Mouse (Mus musculus): ENCODE results near the gene Wdr4. TPM values are rescaled to one million over a fixed set of nuclear protein-coding genes. Genes with fewer than 3 reads are reported as not detected.
"Not testable (repeated sequence)": the region's sequence is repeated elsewhere in the genome, so short reads cannot be mapped to it uniquely, and the experiment has no call there.

Wdr4 gene
- total RNA-seq (2021), result 10 to 100 TPM; 20.5 to 24.0 TPM
- long read RNA-seq, experiment 1, full-length matches to known transcripts, result 33 of 49 reads
- long read RNA-seq, experiment 1, partial matches to known transcripts, result 7 of 49 reads
- long read RNA-seq, experiment 1, other reads (novel, unspliced or antisense), result 9 of 49 reads
- long read RNA-seq, experiment 2, full-length matches to known transcripts, result 9 of 20 reads
- long read RNA-seq, experiment 2, partial matches to known transcripts, result 3 of 20 reads
- long read RNA-seq, experiment 2, other reads (novel, unspliced or antisense), result 8 of 20 reads

GRCm38 (mm10) chr17:31519946-31520838 is at the start of gene Wdr4, which contains the start of gene Ndufv3:
Wdr4 (minus strand) TSS chr17:31519980.
Ndufv3 (plus strand) TSS chr17:31520115.
- DNase-seq, result peak; percentile 99 to 100

GRCm38 (mm10) chr17:31566276-31566675 is 46.5 kb upstream of the Wdr4 start:
- DNase-seq, result no peak

- DNase-seq, result peak; percentile 62 to 77
Observed at GRCm38 (mm10) chr17:31565141-31566056, 45.6 kb upstream of the Wdr4 start.

GRCm38 (mm10) chr17:31564858-31565140 is 45.0 kb upstream of the Wdr4 start:
- DNase-seq, result no peak

GRCm38 (mm10) chr17:31564015-31564857 is 44.5 kb upstream of the Wdr4 start, which contains the start of gene Pknox1:
Pknox1 (plus strand) TSS chr17:31564734.
- DNase-seq, result peak; percentile 98 to 99

GRCm38 (mm10) chr17:31563632-31564014 is 43.8 kb upstream of the Wdr4 start:
- peak; percentile 33 to 58 for DNase-seq

GRCm38 (mm10) chr17:31559021-31559789 is 39.4 kb upstream of the Wdr4 start:
- DNase-seq, result no peak

DNA sequence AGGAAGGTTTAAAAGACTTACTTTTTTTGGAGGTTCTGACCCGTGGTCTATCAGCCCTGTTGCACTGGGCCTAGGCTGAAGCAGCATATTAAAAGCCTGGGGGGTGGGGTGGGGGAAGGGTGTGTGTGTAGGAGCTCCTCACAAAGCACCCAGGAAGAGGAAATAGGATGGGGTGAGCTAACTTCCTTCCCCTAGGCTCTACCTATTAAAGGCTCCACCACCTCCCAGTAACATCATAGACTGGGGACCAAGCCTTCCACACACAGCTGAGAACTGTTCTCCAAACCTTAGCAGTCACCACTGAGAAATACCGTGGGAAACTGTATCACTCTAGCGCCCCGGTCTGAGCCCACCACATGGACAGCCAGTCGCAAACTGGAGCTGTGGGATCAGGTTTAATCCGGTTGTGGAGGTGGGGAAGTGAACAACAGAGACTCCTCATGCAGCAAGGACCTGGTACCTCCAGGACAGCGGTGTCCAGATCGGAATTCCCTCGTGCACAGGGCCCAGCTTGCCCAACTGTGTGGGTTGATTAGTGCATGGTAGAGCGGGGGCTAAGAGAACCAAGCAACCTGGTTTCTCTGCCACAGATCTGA is 38.3 kb upstream of the Wdr4 start:
- no peak for DNase-seq

GRCm38 (mm10) chr17:31557124-31557880 is 37.5 kb upstream of the Wdr4 start:
- no peak for DNase-seq

- no peak for DNase-seq
Observed at GRCm38 (mm10) chr17:31556253-31556652, 36.5 kb upstream of the Wdr4 start.

DNA sequence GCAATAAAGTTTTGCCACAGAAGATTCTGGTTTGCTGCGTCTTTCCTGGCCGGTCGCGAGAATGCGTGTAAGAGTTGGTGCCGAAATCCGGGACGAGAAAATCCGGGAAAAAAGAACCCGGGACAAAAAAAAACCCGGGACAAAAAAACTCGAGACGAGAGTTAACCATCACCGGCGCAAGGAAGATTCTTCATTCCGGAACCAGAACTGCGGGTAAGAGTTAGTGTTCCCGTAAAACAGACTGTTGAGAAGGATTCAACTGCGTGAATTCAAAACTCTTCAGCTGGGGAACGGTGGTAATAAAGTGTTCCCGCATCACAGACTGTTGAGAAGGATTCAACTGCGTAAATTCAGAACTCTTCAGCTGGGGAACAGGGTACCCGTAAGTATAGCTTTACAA is 32.8 kb upstream of the Wdr4 start:
- DNase-seq, result not testable (repeated sequence)

- no peak for DNase-seq
Observed at GRCm38 (mm10) chr17:31549389-31549788, 29.6 kb upstream of the Wdr4 start.

DNA sequence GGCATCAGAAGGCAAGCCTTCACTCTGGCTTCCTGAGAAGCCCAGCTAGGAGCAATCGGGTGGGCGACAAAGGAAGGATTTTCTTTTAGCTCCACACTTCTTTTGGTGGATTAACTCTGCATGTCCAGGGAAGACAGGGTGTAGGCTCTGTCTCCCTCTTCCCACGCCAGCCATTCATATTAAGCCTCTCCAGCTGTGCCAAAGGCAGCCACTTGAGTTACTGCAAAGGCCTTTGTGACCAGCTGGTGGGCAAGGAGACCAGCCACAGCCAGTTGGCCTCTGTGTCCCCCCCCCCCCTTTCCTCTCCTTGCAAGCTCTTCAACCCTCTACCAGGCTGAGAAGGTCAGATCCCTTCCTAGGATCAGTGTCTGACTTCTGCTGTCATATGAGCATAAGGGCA is 28.2 kb upstream of the Wdr4 start:
- DNase-seq, result no peak

DNA sequence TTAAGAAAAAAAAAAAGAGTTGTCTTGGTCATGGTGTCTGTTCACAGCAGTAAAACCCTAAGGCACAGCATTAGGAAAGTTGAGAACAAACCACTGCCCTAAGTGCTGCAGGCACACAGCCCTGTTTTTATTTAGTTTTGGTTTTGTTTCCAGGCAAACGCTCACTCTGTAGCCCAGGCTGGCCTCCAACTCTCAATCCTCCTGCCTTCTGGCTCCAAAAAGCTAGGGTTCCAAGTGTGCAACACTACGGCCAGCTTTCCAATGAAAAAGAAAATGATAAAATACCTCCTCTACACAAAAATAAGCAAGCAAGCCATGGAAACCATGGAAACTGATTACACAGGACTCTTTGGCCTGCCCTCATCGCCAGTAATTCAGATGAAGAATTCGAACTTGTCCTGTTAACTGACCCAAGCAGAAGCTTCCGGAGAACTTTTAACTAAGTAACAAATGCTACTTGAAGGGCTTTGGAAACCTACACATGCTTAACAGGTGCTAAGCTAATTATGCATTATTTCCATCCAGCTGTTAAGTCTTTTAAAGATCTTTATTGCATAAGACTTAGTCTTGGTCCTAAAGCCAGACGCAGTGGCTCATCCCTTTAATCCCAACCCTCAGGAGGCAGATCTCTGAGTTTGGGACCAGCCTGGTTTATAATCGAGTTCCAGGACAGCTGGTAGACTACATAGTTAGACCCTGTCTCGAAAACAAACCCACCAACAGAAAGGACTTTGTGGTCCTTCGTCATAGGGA is 26.8 kb upstream of the Wdr4 start:
- no peak for DNase-seq

GRCm38 (mm10) chr17:31543574-31543973 is 23.8 kb upstream of the Wdr4 start:
- peak; percentile 39 to 44 for DNase-seq

DNA sequence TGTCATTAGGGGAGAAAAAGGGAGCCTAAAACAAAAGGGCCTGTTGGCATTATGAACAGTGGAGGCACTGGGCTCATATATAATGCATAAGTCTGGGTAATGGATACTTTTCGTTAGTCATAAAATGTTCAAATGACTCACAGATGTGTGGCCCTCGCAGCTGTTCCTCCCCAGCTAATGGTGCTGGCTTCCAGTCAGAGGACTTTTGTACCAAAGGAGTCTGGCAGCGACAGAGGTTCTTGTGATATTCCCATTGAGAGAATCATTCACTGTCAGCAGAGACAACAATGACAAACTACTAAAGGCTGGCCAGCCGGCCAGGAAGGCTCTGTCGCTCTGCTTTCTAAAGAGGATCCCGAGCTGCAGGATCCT is 21.7 kb upstream of the Wdr4 start:
- DNase-seq, result peak; percentile 58 to 62

- DNase-seq, result no peak
Observed at GRCm38 (mm10) chr17:31540809-31541459, 21.2 kb upstream of the Wdr4 start.

- no peak for DNase-seq
Observed at GRCm38 (mm10) chr17:31540101-31540500, 20.3 kb upstream of the Wdr4 start.

Data from adrenal gland, postnatal 36 days (tissue).